Mouse (Mus musculus): ENCODE results near the gene Serpinb3a. TPM values are rescaled to one million over a fixed set of nuclear protein-coding genes. Genes with fewer than 3 reads are reported as not detected.

The Serpinb3a gene
- polyA plus RNA-seq (2015; fragmentation: Illumina TruSeq; extraction: RNeasy Lipid Tissue Mini Kit (QIAGEN cat#74804); ENCODE audit: insufficient read depth, low replicate concordance), result not detected

DNA sequence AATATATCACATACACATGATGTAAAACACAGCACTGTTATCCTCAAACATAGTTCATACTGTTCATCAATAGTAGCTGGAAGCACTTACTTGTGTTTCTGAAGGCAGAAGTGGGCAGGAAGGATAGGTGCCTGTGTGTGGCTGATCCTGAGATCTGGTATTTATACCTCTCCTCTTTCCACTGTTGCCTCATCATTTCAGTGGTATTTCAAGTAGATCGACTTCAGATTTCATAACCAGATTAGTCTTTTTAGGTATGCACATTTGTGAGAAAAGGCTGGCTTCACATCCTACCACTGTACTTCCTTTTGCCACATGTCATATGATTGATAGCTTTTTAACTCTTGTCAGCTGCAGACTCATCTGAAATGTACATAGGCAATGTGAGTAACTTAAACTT, at the start of gene Serpinb3a:
Gene Serpinb3a (minus strand): TSS at position 101 of the 400 bp plus-strand sequence.

DNA sequence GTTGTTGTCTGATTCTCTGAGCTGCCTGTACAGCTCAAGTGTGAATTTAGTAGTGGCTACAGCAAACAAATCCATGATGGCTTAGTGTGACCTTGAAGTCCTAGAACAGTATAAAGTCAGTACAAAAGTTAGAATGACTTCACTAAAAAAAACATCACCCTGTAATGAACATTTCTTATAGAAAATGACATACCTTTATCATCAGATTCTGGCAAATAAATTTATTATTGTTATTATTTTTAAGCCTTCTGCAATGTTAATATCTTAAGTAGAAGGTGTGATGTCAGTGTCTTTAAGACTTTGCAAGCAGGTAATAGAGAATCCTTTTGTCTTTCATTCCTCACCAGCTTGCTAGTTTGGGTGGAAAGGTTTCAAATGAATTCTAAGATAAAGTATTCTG, 31.3 kb upstream of the Serpinb3a start, which contains the start of gene Serpinb3d:
Gene Serpinb3d (minus strand): TSS at position 101 of the 400 bp plus-strand sequence.

Other genes starting within 250 kb of the Serpinb3a start
- gene Serpinb5, start 191.1 kb downstream of the Serpinb3a start, polyA plus RNA-seq (2015; fragmentation: Illumina TruSeq; extraction: RNeasy Lipid Tissue Mini Kit (QIAGEN cat#74804); ENCODE audit: insufficient read depth, low replicate concordance), result not detected
- not detected for gene Serpinb12, start 117.9 kb downstream of the Serpinb3a start, polyA plus RNA-seq (2015; fragmentation: Illumina TruSeq; extraction: RNeasy Lipid Tissue Mini Kit (QIAGEN cat#74804); ENCODE audit: insufficient read depth, low replicate concordance)
- gene Serpinb13, start 71.3 kb downstream of the Serpinb3a start, polyA plus RNA-seq (2015; fragmentation: Illumina TruSeq; extraction: RNeasy Lipid Tissue Mini Kit (QIAGEN cat#74804); ENCODE audit: insufficient read depth, low replicate concordance), result not detected
- not detected for gene Serpinb3d, start 31.2 kb upstream of the Serpinb3a start, polyA plus RNA-seq (2015; fragmentation: Illumina TruSeq; extraction: RNeasy Lipid Tissue Mini Kit (QIAGEN cat#74804); ENCODE audit: insufficient read depth, low replicate concordance)
- gene Serpinb3b, start 226.1 kb upstream of the Serpinb3a start, polyA plus RNA-seq (2015; fragmentation: Illumina TruSeq; extraction: RNeasy Lipid Tissue Mini Kit (QIAGEN cat#74804); ENCODE audit: insufficient read depth, low replicate concordance), result not detected
- not detected for gene Serpinb3c, start 226.1 kb upstream of the Serpinb3a start, polyA plus RNA-seq (2015; fragmentation: Illumina TruSeq; extraction: RNeasy Lipid Tissue Mini Kit (QIAGEN cat#74804); ENCODE audit: insufficient read depth, low replicate concordance)